Mouse (Mus musculus) kidney, adult 2 months (tissue): ENCODE measurements around the gene Ranbp9. TPM values are rescaled to one million over a fixed set of nuclear protein-coding genes. Genes with fewer than 3 reads are reported as not detected.

ENCODE experiments used
- DNase-seq: peaks from one replicate; pipeline ENCODE4 v3.0.0; 2021
- H3K27ac ChIP-seq: fragments of 200-500 bp; 2 replicates; pipeline ENCODE4 v1.5.1; 2012; ENCODE audit warnings: low read depth, low read length, control low read depth, inconsistent platforms; ENCODE audit not compliant: insufficient read depth
- H3K27me3 ChIP-seq: fragments of 200-500 bp; replicated peaks from 2 replicates; pipeline ENCODE4 v1.6.1; 2012; ENCODE audit warnings: mild to moderate bottlenecking, moderate library complexity, low read length, inconsistent platforms; ENCODE audit not compliant: control insufficient read depth, insufficient read depth
- H3K36me3 ChIP-seq: fragments of 200-500 bp; 2 replicates; pipeline ENCODE4 v1.6.1; 2012; ENCODE audit warnings: mild to moderate bottlenecking, moderate library complexity, low read length, inconsistent platforms; ENCODE audit not compliant: control insufficient read depth, insufficient read depth
- H3K4me1 ChIP-seq: fragments of 200-500 bp; 2 replicates; pipeline ENCODE4 v1.6.1; 2011; ENCODE audit warnings: low read length; ENCODE audit not compliant: control insufficient read depth, insufficient read depth
- H3K4me3 ChIP-seq: fragments of 200-500 bp; 2 replicates; pipeline ENCODE4 v1.5.1; 2011; ENCODE audit warnings: mild to moderate bottlenecking, low read depth, low read length, control low read depth; ENCODE audit not compliant: insufficient read depth
- CTCF ChIP-seq: fragments of 200-500 bp; conservative IDR thresholded peaks from 2 replicates; pipeline ENCODE4 v1.5.1; 2011; ENCODE audit warnings: low read depth, mild to moderate bottlenecking, control low read depth, low read length, moderate library complexity, mixed read lengths; ENCODE audit not compliant: insufficient read depth, insufficient read length
- POLR2A ChIP-seq: fragments of 200-500 bp; IDR thresholded peaks from one replicate; pipeline ENCODE4 v1.6.1; 2011; ENCODE audit warnings: low read depth, low read length, control low read depth
- WGBS: fragments of 180-500 bp; shearing (Covaris S2); methylation state at CpG from one replicate; pipeline ENCODE4 v1.1.7; 2018; 5-methylcytosine and 5-hydroxymethylcytosine counted together
- polyA plus RNA-seq: library from polyadenylated mRNA; depleted of rRNA; stranded (reverse); fragments of >200 nt; gene quantifications from 2 replicates; pipeline ENCODE4 v1.2.3, GENCODE M21; 2012; rRNA removed

Ranbp9 gene
- polyA plus RNA-seq, 1 experiment = 15.4 TPM

GRCm38 (mm10) chr13:43364985-43365824, 115.9 kb downstream of the Ranbp9 start, which contains the start of gene Sirt5:
Sirt5 (plus strand) TSS chr13:43365496.
- 15% methylated on average over 42 of the region's 42 CpGs for WGBS
- no peaks in the 10 kb centered on the region for H3K27me3 ChIP-seq
- peak within 1 kb of the TSS; percentile 49 for H3K27ac ChIP-seq
- peak within 1 kb of the TSS; percentile 86 for H3K4me3 ChIP-seq
- peak; percentile 93 for DNase-seq
- no peak for TF ChIP-seq POLR2A
- TF ChIP-seq CTCF = peak; percentile 77
- no peaks in the 10 kb centered on the region for H3K36me3 ChIP-seq
- no peaks in the 10 kb centered on the region for H3K4me1 ChIP-seq

GRCm38 (mm10) chr13:43362353-43362752, 118.7 kb downstream of the Ranbp9 start:
- H3K4me1 ChIP-seq = no peaks in the 10 kb centered on the region
- TF ChIP-seq CTCF = no peak
- TF ChIP-seq POLR2A = no peak
- H3K27ac ChIP-seq = no peak overlapping the region
- 51% methylated on average over 9 of the region's 9 CpGs for WGBS
- no peak overlapping the region for H3K4me3 ChIP-seq
- H3K36me3 ChIP-seq = no peaks in the 10 kb centered on the region
- H3K27me3 ChIP-seq = no peaks in the 10 kb centered on the region
- peak; percentile 69 for DNase-seq

GRCm38 (mm10) chr13:43360534-43360933, 120.5 kb downstream of the Ranbp9 start:
- TF ChIP-seq CTCF = no peak
- TF ChIP-seq POLR2A = no peak
- Histone ChIP-seq H3K27me3 (no peaks in the 10 kb centered on the region), H3K27ac (no peak overlapping the region), H3K4me3 (no peak overlapping the region), H3K4me1 (no peaks in the 10 kb centered on the region), H3K36me3 (no peaks in the 10 kb centered on the region)
- no peak for DNase-seq
- WGBS = 74% methylated on average over 6 of the region's 6 CpGs

- H3K4me3 ChIP-seq = no peak overlapping the region
- H3K36me3 ChIP-seq = no peaks in the 10 kb centered on the region
- TF ChIP-seq POLR2A = no peak
- no peak for DNase-seq
- H3K27me3 ChIP-seq = no peaks in the 10 kb centered on the region
- 93% methylated on average over 14 of the region's 14 CpGs for WGBS
- no peak overlapping the region for H3K27ac ChIP-seq
- H3K4me1 ChIP-seq = no peaks in the 10 kb centered on the region
Observed at GRCm38 (mm10) chr13:43356346-43357125, 124.5 kb downstream of the Ranbp9 start.

- TF ChIP-seq CTCF = no peak
- no peak for TF ChIP-seq POLR2A
- no peak overlapping the region for H3K27ac ChIP-seq
- H3K4me1 ChIP-seq = no peaks in the 10 kb centered on the region
- no peaks in the 10 kb centered on the region for H3K36me3 ChIP-seq
- no peak overlapping the region for H3K4me3 ChIP-seq
- no peaks in the 10 kb centered on the region for H3K27me3 ChIP-seq
- WGBS = 66% methylated on average over 12 of the region's 12 CpGs
- DNase-seq = no peak
Observed at GRCm38 (mm10) chr13:43354362-43354761, 126.7 kb downstream of the Ranbp9 start.

- WGBS = 78% methylated on average over 4 of the region's 4 CpGs
- H3K4me1 ChIP-seq = no peaks in the 10 kb centered on the region
- H3K27ac ChIP-seq = no peak overlapping the region
- TF ChIP-seq POLR2A (no peak), CTCF (no peak)
- no peaks in the 10 kb centered on the region for H3K27me3 ChIP-seq
- no peak for DNase-seq
- H3K36me3 ChIP-seq = no peaks in the 10 kb centered on the region
- no peak overlapping the region for H3K4me3 ChIP-seq
Observed at GRCm38 (mm10) chr13:43353356-43353755, 127.7 kb downstream of the Ranbp9 start.

Other genes starting within 250 kb of the Ranbp9 start
- 1.6 and 2.0 TPM in 2 replicates for gene Gfod1, start 177.1 kb downstream of the Ranbp9 start, polyA plus RNA-seq
- gene Sirt5, start 115.8 kb downstream of the Ranbp9 start, polyA plus RNA-seq = 14.8 and 16.7 TPM in 2 replicates
- gene Nol7, start 82.9 kb downstream of the Ranbp9 start, polyA plus RNA-seq = 42.8 and 46.0 TPM in 2 replicates
- 87.2 and 91.7 TPM in 2 replicates for gene Mcur1, start 78.9 kb upstream of the Ranbp9 start, polyA plus RNA-seq
- 0.39 and 0.48 TPM in 2 replicates for gene Rnf182, start 134.4 kb upstream of the Ranbp9 start, polyA plus RNA-seq